Mouse (Mus musculus): Measurements from ENCODE around the gene Ifngr2.

Ifngr2 gene

DNA sequence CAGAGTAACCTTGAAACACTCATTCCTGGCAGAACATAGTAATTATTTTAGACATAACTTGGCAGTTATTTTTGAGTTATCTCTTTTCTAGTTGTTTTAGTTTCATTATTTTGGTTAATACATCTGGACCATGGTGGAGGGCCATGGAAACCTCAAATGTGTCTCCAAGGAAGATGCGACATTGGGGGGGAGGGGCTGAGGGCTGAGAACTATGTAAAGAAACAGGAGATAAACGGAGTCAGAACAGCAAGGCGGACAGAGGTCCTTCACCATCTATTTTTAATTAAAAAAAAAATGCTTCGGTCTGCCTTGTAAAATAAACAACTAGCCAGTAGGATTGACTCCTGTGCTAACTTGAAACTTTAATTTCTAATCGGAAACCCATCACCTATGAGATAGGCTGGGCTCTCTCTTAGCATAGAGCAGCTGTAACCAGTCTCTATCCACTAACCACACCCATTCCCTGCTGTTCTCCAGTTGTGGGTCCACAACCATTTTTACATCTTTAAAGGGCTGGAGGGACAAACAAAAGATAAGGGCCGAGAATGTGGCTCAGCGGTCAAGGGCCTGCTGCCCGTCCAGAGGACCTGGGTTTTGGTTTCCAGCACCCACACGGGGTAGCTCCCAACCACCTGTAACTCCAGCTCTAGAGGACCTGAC, 18.6 kb downstream of the Ifngr2 start:
- no peak for DNase-seq (ENCODE audit: low spot score in 2 of 2)

DNA sequence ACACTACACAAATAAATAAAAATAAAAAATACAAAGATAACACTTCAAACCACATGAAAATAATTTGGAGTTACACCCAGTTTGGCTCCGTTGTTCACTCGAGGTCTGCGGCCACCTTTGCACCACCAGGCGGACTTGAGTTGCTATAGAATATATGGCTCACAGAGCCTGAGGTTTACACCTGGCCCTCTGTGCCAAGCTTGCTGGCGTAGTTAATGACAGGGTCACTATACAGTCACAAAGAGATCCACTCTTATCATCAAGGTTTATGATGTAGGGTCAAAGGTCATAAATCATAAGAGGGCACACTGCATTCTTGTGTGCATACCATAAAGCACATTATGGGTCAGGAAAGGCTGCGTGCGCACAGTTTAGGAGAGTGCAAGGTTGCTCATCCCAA, 19.1 kb downstream of the Ifngr2 start:
- DNase-seq (ENCODE audit: low spot score in 2 of 2) = no peak

DNA sequence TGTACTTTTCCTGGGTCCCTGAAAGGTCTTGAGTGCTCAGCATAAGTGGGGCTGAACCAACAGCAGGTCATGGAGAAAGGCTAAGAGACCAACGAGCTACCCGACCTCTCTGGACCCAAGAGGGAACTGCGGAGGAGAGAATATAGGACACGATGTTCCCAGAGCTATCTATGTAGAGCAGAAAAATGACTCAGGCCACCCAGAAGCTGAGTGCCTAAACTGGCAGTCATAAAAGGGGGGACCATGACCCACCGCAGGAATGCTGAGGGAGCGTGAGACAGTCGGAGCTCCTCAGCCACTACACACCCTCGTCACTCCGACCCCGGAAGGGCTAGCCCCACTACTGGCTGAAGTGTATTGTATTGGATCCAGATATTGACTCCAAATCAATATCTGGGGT, 22.1 kb downstream of the Ifngr2 start:
- DNase-seq (ENCODE audit: low spot score in 2 of 2) = no peak

DNA sequence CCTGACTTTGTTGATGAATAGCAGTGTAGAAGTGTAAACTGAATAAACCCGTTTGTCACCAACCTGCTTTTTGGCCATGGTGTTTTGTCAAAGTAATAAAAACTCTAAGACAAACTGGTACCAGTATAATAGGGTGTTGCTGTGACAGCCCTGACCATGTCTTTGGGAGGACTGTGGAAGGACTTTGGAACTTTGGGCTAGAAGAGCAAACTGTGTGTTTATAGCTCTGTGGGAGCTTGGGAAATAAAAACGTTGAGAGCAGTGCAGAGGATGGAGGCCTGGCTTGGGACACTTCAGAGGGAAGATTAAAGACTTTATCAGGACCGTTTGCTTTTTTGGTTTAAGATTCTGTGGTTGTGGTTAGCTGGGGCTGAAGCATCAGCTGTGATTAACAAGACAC, 24.2 kb downstream of the Ifngr2 start:
- DNase-seq (ENCODE audit: low spot score in 2 of 2) = no peak

DNA sequence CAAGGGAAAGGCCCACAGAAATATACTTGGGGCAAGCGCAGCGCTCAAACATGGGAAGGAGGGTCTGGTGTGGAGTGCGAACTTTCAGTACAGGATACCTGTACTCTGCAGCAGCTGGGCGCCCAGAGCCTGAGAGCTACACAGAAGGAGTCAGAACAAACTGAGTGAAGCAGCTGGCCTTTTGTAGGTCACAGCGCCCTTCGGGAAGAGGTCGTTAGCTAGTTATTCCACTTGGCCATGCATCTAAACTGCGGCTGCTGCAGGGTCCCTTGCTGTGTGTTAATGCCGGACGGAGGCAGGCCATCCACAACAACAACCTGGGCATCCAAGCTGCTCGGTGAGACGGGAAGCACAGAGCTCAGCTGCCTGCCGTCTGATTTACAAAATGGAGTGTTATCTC, 28.3 kb downstream of the Ifngr2 start:
- DNase-seq (ENCODE audit: low spot score in 2 of 2) = no peak

DNA sequence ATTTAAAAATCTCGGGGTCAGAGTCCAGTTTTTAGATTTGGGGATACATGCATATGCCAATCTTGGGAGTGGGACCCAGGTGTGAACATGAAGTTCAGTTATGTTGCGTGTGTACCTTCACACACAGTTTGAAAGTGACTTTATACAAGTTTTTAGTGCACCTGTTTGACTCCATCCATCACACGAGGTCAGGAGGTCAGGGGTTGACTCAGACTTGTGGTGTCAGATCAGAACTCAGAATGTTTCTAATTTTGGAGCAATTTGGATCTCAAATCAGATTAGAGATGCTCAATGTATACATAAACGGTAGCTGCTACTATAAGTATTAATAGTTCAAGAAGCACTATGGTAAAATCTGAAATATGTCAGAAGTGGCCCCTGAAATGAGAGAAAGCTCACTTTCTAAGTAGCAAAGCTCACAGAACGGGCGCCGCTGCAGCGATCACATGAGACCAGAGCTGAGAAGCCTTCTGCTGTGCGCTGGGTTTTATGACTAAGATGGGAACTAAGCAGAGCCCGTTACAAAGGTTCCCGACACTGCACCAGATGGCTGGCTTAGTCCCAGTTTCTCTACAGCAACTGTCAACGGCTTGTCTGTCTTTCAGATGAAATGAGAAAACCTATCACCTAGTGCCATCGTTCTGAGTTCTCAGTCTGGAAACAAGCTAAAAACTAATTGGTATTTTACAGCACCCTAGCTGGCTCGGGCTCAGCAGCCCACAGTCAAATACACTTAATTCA, 32.3 kb downstream of the Ifngr2 start:
- DNase-seq (ENCODE audit: low spot score in 2 of 2) = no peak

DNA sequence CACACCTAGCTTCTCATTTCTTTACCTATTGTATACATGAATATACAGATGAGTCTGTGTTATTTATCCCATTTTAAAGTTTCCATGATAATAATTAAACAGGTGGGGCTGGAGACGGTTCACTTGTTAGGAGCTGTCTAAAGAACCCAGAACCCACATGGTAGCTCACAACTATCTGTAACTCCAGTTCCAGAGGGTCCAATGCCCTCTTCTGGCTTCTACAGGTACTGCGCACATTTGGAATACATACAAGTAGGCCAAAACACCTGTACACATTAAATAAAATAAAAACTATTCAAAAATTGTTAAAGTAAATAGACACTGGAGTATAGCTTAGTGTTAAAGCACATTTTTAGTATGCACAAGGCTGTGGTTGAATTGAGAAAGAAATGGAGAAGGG, 35.4 kb downstream of the Ifngr2 start:
- peak; percentile 29 to 59 for DNase-seq (ENCODE audit: low spot score in 2 of 2)

DNA sequence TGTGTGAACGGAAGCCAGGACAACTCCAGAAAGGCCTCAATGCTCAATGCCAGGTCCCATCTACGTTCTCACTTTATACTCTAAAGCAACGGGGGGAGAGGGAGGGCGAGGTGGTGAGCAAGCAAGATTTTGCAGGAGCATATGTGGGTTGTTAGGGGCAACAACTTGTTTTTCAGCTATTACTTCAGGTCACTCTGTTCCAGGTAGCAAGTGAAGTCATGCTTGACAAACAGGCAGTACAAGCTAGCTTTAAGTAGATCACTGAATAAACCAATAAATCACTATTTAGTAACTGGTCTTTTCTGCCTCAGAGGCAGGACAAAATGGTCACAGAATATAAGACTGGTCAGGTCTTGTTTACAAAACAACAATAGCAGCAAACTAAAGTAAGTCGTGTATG, 38.7 kb downstream of the Ifngr2 start:
- no peak for DNase-seq (ENCODE audit: low spot score in 2 of 2)

DNA sequence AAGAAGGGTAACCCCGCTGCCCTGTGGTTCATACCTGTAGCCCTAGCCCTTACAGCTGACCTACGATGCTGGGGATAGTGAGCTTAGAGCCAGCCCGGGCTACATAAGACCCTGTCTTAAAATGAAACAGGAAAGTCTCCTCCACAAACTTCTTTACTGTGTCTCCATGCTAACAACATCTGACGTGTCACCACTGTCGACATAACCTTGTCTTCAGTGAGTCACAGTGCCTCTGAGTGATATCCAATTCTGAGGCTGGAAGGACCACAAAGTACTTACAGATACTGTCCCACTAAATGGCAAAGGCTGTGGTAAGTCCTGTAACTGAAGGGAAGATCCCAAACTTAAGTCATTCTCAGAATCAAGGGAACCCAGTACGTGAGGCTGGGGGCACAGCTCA, 39.4 kb downstream of the Ifngr2 start:
- DNase-seq (ENCODE audit: low spot score in 2 of 2) = no peak

DNA sequence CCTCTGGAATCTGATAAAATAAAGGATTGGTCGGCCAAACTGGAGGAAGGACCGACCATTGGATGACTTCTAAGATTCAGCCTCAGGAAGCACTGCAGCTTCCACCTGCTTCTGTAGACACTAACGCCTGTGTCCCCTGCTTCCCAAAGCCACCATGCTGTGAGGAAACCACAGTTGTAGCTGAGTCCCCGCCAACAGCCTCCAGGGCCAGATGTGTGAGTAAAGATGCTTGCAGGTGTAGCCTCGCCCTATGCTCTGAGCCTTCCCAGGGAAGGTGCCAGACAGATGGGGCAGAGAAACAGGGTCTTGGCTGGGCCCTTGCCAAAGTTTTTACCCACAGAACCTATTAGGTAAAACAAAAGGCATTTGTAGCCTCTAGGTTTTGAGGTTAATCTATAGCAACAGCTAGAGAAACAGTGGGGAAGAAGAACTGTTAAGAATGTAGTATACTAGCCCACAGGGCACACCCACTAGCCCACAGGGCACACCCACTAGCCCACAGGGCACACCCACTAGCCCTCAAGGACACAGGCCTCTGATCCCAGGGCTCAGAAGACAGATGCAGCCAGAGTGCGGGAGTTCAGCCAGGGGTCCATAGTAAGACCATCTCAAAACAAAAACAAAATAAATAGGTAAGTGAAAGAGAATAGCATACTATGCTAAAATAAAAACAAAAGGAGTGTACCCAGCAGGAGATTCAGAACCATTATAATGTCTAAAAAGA, 41.0 kb downstream of the Ifngr2 start:
- no peak for DNase-seq (ENCODE audit: low spot score in 2 of 2)

DNA sequence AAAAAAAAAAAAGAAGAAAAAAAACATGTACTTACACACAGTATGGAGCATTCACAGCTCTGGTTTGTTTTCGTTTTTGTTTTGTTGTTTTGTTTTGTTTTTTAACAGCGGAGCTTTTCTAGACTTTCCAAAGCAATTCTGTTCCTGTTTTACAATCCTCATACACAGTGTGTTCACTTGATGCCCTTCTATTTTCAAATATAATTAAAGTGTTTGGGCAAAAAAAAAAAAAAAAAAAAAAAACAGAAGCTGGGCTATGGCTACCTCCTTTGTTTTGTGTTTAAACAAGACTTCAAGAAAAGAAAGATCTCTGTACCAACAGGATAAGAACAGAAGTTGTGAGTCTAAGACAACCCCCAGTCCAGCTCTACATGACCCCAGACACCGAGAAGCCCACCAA, 41.8 kb downstream of the Ifngr2 start:
- DNase-seq (ENCODE audit: low spot score in 2 of 2) = no peak

DNA sequence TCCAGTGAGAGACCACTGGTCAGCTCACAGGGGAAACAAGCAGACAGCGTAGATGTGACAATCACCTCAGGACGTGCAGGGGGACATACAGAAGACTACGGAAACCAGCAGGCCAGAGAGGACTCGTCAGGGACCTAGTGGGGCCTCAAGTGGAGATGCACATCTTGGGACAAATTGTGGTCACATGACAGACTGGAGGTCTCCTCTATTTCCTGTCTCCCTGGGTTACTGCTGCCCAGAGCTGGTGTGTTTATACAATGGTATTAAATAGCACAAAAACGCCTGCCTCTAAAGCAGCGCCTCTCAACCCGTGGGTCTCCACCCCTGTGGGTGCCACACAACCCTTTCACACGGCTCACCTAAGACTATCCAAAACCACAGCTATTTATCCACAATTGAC, 45.3 kb downstream of the Ifngr2 start:
- no peak for DNase-seq (ENCODE audit: low spot score in 2 of 2)

DNA sequence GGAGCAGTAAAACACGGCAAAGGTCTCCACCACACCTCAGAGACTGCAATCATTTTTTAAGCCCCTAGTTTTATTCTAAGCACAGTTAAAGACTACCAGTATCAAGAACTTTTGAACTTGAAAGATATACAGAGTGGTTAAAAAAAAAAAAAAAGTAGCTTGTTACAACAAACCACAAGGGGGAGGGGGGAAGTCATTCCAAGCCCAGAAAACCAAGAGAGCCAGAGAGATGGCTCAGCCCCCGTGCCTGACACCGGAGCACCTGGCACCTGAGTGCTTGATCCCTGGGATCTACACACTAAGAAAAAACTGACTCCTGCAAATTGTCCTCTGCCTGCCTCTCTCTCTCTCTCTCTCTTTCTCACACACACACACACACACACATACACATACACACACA, 46.4 kb downstream of the Ifngr2 start:
- DNase-seq (ENCODE audit: low spot score in 2 of 2) = no peak

DNA sequence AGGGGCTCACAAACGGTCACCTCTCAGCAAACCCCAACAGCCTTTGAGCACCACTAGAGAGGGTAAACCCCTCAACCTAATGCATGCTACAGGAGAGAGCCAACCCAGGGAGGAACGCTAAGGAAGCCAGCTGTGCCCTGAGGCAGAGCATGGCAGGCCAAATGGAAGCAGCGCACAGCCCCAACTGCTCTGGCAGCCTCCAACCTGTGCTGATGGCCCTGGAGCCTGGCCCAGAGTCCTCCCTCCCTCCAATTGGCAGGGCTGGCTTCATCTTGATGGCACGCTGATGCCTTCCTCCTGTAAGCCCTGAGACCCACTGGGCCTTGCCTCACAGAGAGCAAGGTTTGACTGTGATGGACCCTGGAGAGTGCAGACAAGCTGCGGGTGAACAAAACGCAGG, 48.2 kb downstream of the Ifngr2 start:
- DNase-seq (ENCODE audit: low spot score in 2 of 2) = no peak

DNA sequence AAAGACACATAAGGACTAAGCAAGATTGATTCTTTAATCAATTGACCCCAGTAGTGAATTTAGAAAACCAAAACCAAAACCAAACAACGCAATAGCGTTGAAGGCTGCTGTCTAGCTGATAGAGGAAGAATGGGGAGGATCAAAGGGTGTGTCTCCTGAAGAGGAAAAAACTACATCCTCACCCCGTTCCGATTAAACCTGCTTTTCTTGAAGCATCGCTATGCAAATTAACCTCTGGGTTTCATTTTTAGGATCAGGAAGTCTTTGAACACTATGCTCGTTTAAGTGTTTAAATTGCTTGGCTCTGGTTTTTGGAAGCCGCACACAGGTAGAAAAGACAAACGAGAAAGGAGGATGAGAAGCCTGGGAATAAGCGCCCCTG, 49.5 kb downstream of the Ifngr2 start:
- peak; percentile 57 to 72 for DNase-seq (ENCODE audit: low spot score in 2 of 2)

DNA sequence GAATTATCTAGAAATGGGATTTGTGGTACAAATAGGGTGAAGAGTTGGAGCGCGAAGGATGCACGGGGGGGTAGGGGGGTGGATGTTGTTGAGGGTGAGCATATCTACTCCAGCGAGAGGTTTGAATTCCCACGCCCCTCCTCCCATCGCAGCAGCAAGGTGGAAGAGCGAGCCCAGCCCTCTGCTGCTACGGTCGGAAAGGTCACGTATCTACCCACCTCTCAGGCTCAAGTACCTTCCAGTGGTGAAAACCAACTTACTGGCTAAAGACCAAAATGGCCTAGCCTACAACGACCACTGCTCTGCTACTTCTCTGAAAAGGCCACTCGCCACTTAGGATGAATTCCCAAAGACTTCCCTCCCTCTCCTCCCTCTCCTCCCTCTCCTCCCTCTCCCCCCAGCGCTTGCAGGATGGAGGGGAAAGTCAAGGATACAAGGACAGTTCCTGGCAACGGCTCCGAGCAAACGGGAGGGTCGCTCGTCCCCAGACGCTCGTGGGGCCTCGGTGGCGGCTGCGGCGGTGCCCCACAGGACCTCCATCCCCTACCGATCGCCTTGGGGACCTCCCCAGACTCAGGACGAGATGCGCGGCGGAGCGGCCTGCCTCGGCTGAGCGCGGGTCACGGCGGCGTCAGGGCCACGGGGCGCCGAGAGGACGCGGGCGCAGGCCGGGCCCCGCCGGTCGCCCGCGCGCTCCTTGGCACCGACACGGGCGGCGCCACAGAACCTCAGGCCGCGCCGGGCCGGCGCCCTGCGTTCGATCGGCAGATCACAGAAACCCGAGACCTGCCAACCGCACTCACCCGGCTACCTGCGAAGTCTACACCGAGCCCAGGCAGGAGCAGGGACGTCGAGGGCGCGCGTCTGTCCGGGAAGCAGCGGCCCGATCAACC, 50.2 kb downstream of the Ifngr2 start:
- peak; percentile 17 to 35 for DNase-seq (ENCODE audit: low spot score in 2 of 2)

DNA sequence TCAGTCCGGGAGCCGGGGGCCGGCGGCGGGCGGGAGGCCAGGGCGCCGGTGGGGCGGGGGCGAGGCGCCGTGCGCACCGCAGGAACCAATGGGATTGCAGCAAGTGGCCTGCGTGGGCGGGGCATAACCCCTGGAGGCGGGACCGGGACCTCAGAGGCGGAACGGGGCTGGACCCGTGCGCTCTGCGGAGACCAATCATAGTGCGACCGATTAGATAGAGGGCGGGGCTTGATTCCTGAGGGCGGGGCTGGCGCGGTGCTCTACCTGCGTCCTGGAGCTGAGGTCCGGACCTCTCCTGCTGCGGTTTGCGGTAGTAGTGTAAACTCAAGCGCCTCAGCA, 50.8 kb downstream of the Ifngr2 start, which contains the start of gene Tmem50b:
Gene Tmem50b, minus strand, starts transcription at position 129 of the 339 bp plus-strand sequence.
- DNase-seq (ENCODE audit: low spot score in 2 of 2) = peak; percentile 99

DNA sequence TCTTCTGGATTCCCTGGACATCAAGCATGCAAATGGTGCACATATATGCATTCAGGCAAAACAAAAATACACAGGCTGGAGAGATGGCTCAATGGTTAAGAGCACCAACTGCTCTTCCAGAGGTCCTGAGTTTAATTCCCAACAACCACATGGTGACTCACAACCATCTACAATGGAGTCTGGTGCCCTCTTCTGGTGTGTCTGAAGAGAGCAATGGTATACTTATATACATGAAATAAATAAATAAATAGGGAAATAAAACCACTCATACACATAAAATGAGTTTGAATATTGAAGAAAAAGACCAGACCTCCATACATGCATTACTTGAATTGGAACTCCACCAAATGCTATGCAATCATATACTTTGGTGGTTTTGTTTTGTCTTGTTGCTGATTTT, 52.4 kb downstream of the Ifngr2 start:
- DNase-seq (ENCODE audit: low spot score in 2 of 2) = no peak

DNA sequence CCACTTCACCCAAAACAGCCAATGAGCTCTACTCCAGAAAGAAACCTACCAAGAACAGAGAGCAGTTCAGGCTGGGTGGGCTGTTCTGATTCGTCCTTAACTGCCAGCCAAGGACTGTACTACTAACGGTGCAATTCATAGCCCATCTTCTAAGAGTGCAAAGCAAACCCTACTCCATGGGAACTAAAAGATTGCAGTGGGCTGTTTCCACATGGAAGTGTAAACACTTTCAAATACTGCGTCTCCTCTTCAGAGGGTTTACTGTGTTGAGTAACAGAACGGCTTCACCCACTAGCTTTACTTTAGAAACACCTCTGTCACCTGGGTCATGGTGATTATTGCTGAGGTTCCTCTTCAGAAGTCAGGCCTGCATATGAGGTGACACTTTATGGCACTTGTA, 54.2 kb downstream of the Ifngr2 start:
- no peak for DNase-seq (ENCODE audit: low spot score in 2 of 2)

DNA sequence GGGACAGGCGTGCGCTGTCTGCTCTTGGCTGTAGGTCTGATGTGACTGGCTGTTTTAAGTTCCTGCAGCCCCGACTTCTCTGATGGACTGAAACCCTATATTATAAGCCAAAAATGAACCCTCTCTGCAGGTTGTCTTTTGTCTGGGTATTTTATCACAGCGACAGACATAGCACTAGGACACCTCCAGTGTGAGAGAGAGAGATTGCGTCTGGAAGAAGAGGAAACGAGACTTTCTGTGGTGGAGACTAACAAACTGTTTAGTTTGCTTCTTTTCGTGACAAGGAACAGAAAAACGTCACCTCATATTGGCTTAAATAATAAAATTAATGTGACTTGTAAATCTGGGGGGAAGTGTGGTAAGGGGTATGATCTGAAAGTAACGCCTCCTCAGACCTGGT, 54.8 kb downstream of the Ifngr2 start:
- peak in 1 of 2 experiments; percentile 40 for DNase-seq (ENCODE audit: low spot score in 2 of 2)

DNA sequence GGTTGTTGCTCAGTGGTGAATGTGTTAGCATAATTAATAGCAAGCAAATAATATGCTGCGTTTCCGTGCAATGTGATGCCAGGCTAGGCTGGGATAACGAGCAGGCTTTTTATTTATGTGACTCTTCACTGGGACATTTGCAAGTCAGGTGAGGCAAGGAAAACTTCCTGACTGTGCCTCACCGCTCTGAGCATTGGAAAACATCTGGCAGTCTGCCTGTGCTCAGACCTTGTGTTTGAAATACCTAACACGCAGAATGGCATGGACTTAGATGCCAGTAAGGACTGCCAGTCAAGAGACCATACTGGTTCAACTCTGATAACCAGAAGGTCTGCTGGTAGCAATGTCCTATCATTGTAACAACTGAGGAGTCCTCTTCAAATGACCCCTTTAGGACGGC, 58.3 kb downstream of the Ifngr2 start:
- no peak for DNase-seq (ENCODE audit: low spot score in 2 of 2)

DNA sequence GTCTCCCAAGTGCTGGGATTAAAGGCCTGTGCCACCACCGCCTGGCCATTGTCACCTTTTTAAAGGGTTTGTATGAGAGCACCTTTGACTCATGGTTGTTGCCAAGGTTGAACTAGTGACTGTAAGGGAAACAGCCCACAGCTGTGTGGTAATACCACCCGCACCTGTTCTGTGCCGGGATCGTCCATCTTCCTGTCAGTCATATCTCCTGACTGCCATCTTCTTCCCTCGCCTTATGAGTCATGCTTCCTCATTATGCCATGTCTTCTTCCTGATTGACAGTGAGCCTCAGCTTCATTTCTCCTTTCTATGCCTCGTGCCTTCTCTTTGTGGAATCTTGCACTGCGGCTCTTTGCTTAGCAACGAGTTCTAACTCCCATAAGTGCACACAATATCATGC, 60.1 kb downstream of the Ifngr2 start:
- DNase-seq (ENCODE audit: low spot score in 2 of 2) = no peak

All from spleen, postnatal 36 days (tissue).